Mouse (Mus musculus) layer of hippocampus, adult 8-10 months (tissue): Measurements from ENCODE around the gene Noxo1. TPM values are rescaled to one million over a fixed set of nuclear protein-coding genes. Genes with fewer than 3 reads are reported as not detected.
"Not testable (repeated sequence)": the region's sequence is repeated elsewhere in the genome, so short reads cannot be mapped to it uniquely, and the experiment has no call there.

Experiments
- DNase-seq, 2 experiments: peaks; one replicate each; pipeline ENCODE4 v3.0.0; 2022; ENCODE audit warnings: low spot score in 2 of 2
- total RNA-seq, 4 experiments: library from RNA; stranded (reverse); gene quantifications; 2 replicates each; pipeline ENCODE4 v1.2.4; 2022

Noxo1 gene
- total RNA-seq, 4 experiments from 2014 or later: 2.0 to 4.3 (median 3.4) TPM

DNA sequence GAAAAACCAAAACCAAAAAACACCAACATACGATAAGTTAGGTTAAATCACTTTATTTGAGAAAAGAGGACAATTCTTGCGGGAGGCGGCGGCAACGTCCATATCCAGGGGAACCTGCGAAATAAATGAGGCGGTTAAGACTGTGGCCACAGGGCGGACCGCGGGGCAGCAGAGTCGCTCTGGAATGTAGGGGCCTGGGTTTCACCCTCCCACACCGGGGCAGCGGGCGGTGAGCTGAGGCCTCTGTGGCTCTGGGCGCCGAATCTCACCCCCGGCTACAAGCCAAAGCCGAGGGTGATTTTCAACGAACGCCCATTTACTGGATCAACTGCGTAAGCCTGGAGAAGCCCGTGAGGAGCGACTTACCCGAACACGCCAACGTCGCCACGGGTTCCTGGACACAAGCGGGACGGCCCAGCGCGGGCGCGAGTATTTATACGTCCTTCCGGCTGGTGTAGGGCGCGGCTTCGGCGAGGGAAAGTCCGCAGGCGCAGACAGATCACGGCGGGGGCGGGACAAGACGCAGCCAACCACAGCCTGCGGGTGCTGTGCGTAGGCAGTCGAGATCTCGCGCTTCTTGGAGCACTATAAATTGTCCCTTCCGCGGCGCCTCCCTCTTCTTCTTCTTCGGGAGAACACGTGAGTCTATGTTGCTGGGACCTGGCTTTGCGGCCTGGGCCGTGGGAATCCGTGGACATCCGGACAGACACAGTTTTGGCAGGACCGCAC is 23.6 kb downstream of the Noxo1 start:
- peak; percentile 98 to 99 for DNase-seq

GRCm38 (mm10) chr17:24720616-24721015 is 24.6 kb downstream of the Noxo1 start:
- not testable (repeated sequence) for DNase-seq

- DNase-seq: not testable (repeated sequence)
These were observed 25.4 kb downstream of the Noxo1 start for GRCm38 (mm10) chr17:24721383-24721955.

- no peak for DNase-seq
These were observed 26.3 kb downstream of the Noxo1 start for GRCm38 (mm10) chr17:24722220-24722924.

GRCm38 (mm10) chr17:24723122-24723880 is 27.3 kb downstream of the Noxo1 start:
- DNase-seq: no peak

- DNase-seq: no peak
These were observed 27.8 kb downstream of the Noxo1 start for GRCm38 (mm10) chr17:24723881-24724180.

DNA sequence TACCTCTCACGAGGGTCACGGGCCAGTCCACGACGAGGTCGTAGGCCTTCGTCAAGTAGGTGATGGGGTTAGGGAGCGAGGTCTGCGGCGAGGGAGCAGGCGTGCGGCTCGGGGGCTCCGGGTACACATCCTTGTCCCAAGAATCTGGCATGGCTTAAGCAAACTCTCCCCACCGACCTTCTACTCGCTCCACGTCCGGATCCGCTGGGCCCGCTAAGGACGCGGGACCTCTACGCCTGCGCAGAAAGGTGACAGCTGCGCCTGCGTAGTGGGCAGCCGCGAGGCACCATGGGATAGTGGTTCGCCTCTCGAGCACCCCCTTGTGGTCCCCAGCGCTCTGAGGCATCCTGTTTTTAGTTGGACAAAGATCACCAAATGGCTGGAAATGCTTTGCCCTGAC is 28.1 kb downstream of the Noxo1 start, which contains the start of gene Ndufb10:
Gene Ndufb10, minus strand, starts transcription at position 295 of the 400 bp plus-strand sequence.
- peak; percentile 90 to 98 for DNase-seq

- DNase-seq: no peak
These were observed 29.8 kb downstream of the Noxo1 start for GRCm38 (mm10) chr17:24725637-24726390.

- DNase-seq: no peak
These were observed 31.6 kb downstream of the Noxo1 start, which contains the start of gene Rpl3l for GRCm38 (mm10) chr17:24727618-24728017. Gene Rpl3l (plus strand): TSS chr17:24727820.

DNA sequence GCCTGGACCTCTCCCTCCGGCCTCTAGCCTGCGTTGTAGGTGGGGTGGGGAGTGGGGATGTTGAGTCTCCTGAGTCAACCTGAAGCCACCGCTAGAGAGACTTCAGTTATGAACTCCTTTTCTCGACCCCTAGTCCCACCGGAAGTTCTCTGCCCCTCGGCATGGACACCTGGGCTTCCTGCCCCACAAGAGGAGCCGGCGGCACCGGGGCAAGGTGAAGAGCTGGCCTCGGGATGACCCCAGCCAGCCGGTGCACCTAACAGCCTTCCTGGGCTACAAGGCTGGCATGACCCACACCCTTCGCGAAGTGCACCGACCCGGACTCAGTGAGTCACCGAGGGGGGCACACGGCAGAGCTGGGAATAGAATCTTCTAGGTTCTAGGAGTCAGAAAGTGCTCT is 32.1 kb downstream of the Noxo1 start:
- DNase-seq: no peak

- DNase-seq: no peak
These were observed 33.0 kb downstream of the Noxo1 start for GRCm38 (mm10) chr17:24729067-24729466.

GRCm38 (mm10) chr17:24730787-24731186 is 34.8 kb downstream of the Noxo1 start:
- DNase-seq: no peak

DNA sequence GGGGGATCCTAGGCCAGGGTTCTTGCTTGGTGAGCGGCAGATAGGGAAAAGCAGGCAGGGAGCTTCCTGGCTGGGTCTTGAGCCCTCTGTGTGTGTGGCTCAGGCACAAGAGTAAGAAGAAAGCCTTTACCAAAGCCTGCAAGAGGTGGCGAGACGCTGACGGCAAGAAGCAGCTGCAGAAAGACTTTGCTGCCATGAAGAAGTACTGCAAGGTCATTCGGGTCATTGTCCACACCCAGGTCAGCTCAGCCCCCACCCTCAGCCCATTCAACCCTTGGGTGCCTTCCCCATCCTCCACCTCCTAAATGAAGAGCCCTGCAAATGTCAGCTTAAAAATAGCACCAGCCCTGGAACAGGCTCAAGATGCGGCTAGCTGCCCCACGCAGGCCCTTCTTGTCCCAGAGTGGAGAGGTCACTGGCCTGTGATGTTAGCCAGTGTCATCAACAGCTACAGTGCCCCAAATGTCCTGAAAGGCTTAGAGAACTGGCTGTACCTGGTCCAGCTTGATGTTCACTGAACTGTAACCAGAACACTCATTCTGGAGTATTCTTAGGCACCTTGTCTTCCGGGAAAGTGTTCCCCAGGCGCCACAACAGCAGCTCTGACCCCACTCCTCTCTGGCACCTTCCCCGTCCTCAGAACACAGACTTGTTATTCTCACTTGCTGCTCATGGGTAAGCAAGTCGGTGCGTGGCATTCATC is 36.4 kb downstream of the Noxo1 start:
- no peak for DNase-seq

DNA sequence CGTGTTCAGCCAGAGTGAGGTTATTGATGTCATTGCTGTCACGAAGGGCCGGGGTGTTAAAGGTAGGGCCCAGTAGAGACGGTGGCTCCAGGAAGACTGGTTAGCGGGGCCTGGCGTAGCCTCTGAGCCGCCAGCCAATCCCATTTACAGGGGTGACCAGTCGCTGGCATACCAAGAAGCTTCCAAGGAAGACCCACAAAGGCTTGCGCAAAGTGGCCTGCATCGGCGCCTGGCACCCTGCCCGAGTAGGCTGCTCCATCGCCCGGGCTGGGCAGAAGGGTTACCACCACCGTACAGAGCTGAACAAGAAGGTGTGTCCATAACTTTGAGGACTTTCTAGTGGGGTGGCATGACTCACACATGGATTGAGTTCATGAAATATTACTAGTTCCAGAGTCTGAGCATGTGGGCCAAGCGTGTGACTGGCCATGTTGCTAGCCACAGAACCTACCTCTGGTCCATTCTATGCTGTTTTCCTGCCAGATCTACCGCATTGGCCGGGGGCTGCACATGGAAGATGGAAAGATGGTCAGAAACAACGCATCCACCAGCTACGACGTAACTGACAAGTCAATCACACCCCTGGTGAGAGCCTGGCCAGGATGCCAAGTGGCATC is 37.5 kb downstream of the Noxo1 start:
- no peak for DNase-seq

DNA sequence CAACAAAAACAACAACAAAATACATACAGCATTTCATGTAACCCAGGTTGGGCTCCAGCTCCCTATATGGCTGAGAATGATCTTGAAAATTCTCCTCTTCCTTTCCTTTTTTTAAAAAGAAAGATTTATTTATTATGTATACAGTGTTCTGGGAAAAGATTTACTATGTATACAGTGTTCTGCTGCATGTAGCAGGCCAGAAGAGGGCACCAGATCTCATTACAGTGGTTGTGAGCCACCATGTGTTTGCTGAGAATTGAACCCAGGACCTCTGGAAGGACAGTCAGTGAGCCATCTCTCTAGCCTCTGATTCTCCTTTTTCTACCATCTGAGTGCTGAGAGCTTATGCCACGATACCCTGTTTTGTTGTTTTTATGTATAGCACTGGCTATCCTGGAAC is 38.5 kb downstream of the Noxo1 start:
- DNase-seq: no peak

DNA sequence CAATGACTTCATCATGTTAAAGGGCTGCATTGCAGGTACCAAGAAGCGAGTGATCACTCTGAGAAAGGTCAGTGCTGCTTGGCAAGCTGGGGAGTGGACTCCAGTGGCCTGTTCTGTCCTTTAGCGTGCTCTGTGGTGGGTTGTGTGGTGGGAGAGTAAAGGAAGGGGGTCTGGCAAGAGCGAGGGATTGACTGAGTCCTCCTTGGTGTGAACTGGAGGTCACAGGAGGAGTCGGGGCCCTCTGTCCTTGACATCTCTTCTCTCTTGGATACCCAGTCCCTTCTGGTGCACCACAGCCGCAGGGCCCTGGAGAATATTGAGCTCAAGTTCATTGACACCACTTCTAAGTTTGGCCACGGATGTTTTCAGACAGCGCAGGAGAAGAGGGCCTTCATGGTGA is 39.4 kb downstream of the Noxo1 start:
- DNase-seq: no peak

- peak; percentile 93 to 96 for DNase-seq
These were observed 40.5 kb downstream of the Noxo1 start, which contains the start of gene Msrb1 for GRCm38 (mm10) chr17:24736330-24737051. Gene Msrb1 (plus strand): TSS chr17:24736642.

GRCm38 (mm10) chr17:24737135-24737810 is 41.2 kb downstream of the Noxo1 start:
- DNase-seq: no peak

GRCm38 (mm10) chr17:24738238-24738637 is 42.2 kb downstream of the Noxo1 start:
- DNase-seq: no peak
